Comparison of ENCODE assay signal across 8 mouse cellular contexts in the genomic region with DNA sequence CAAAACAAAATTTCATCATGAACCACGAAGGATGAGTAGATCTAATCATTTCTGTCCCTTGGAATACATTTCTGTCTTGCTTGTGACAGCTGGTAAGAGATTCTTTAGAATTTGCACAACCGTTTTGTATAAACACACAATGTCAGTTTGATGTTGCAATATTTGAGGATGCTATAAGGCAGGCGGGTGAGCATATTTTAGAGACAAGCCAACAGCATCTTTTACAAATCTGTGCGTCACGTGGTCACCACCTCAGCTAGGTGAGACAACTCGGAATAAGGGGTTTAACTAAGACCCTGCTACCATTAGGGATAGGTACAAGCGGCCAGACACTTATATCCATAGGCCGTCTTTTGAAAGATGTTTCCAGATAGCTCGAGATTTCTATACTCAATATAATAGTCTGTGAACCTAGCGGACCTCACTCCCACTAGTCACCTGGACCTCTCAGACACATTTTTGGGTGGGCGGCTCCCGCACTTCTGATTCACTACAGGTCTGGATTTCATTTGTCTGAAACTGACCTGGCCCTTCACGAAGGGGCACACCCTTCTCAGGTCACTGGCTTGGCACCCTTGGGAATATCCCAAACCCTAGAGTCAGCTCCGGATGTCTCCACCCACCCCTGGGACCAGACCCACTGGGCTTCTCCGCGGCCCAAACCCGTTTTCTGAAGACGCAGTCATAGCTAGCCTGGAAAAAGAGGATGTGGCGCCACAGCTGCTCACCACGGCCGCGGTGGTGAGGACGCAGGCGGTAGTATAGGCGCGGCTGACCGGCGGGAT. TPM values are rescaled to one million over a fixed set of nuclear protein-coding genes. Genes with fewer than 3 reads are reported as not detected.
DNase-seq lines count a peak whose midpoint lies in the region; ATAC-seq and TF ChIP-seq lines count a peak whose summit lies in the region.

No protein-coding gene starts in this region.

- peak; percentile 17; the same call in 1 of the 2 replicates for ATAC-seq in limb, embryonic 12.5 days (ENCODE audit: insufficient number of reproducible peaks, insufficient read depth, low FRiP score, low TSS enrichment, low read depth)
- peak; percentile 8; the same call in 1 of the 2 replicates for ATAC-seq in stomach, embryonic 16.5 days (ENCODE audit: insufficient read depth, low FRiP score)

- peak overlapping the region; percentile 91 for H3K9ac ChIP-seq in limb, embryonic 12.5 days (replicated peaks)
- H3K9ac ChIP-seq in stomach, embryonic 16.5 days (ENCODE audit: low read length): peak overlapping the region; percentile 98

- WGBS in spleen, adult 2 months: 6% methylated on average over 28 of the region's 28 CpGs
- WGBS in limb, embryonic 12.5 days: 6% methylated on average over 28 of the region's 28 CpGs
- 4% methylated on average over 28 of the region's 28 CpGs for WGBS in stomach, embryonic 16.5 days

- no peak for DNase-seq in gastrocnemius, adult 2 months
- no peak for DNase-seq in gastrocnemius, postnatal 4 days (ENCODE audit: low spot score in 2 of 2)
- DNase-seq in spleen, adult 2 months (ENCODE audit: low read depth in 1 of 2, low spot score in 2 of 2): no peak
- no peak for DNase-seq in spleen, postnatal 14 days (ENCODE audit: low spot score in 2 of 2)
- no peak for DNase-seq in layer of hippocampus, adult 8-10 months (ENCODE audit: low spot score in 2 of 2)
- DNase-seq in frontal cortex, postnatal 25 days (ENCODE audit: low spot score in 2 of 2): no peak

- intact Hi-C loops in gastrocnemius, adult 2 months (cut with DNase I): loop anchor here (1.0 kb wide), 1 partner anchor 36 kb away; no protein-coding TSS in a partner anchor

- H3K27ac ChIP-seq in gastrocnemius, adult 2 months: peak overlapping the region; percentile 96
- H3K27ac ChIP-seq in spleen, adult 2 months (ENCODE audit: insufficient read depth, low read length): peak overlapping the region; percentile 86
- H3K27ac ChIP-seq in limb, embryonic 12.5 days: peak overlapping the region; percentile 78; the same call in 1 of the 2 replicates
- peak overlapping the region; percentile 76 for H3K27ac ChIP-seq in stomach, embryonic 16.5 days (ENCODE audit: low read length)

- peak overlapping the region; percentile 68 for H3K4me2 ChIP-seq in limb, embryonic 12.5 days
- H3K4me2 ChIP-seq in stomach, embryonic 16.5 days (ENCODE audit: low read depth, low read length): peak overlapping the region; percentile 90

- peaks cover 7% of the 10 kb centered on the region for H3K4me1 ChIP-seq in spleen, adult 2 months (ENCODE audit: control insufficient read depth, insufficient read depth, insufficient read length)
- peaks cover 14% of the 10 kb centered on the region for H3K4me1 ChIP-seq in limb, embryonic 12.5 days (replicated peaks)
- H3K4me1 ChIP-seq in stomach, embryonic 16.5 days (ENCODE audit: control insufficient read depth, insufficient read depth, low read length): peaks cover 27% of the 10 kb centered on the region

- no peak; the same call in 1 of the 2 replicates for TF ChIP-seq POLR2A in spleen, adult 2 months (IDR thresholded peaks at IDR 0.05; ENCODE audit: low read depth, low read length)

- peaks cover 4% of the 10 kb centered on the region; the same call in 1 of the 2 replicates for H3K36me3 ChIP-seq in spleen, adult 2 months (ENCODE audit: control insufficient read depth, insufficient read depth, low read length)
- H3K36me3 ChIP-seq in limb, embryonic 12.5 days: peaks cover 36% of the 10 kb centered on the region
- no peaks in the 10 kb centered on the region for H3K36me3 ChIP-seq in stomach, embryonic 16.5 days (ENCODE audit: control insufficient read depth, insufficient read depth, low read length)

- H3K4me3 ChIP-seq in gastrocnemius, adult 2 months: peak overlapping the region; percentile 76
- H3K4me3 ChIP-seq in spleen, adult 2 months (ENCODE audit: extremely low read depth, insufficient read depth, insufficient read length): peak overlapping the region; percentile 89
- H3K4me3 ChIP-seq in limb, embryonic 12.5 days (replicated peaks): peak overlapping the region; percentile 91
- H3K4me3 ChIP-seq in stomach, embryonic 16.5 days (replicated peaks; ENCODE audit: low read length): peak overlapping the region; percentile 98

- H3K27me3 ChIP-seq in spleen, adult 2 months (ENCODE audit: control insufficient read depth, insufficient read depth, low read length): no peaks in the 10 kb centered on the region
- H3K27me3 ChIP-seq in limb, embryonic 12.5 days: no peaks in the 10 kb centered on the region
- no peaks in the 10 kb centered on the region for H3K27me3 ChIP-seq in stomach, embryonic 16.5 days (ENCODE audit: control insufficient read depth, insufficient read depth, low read length)

- H3K9me3 ChIP-seq in limb, embryonic 12.5 days: no peaks in the 10 kb centered on the region
- H3K9me3 ChIP-seq in stomach, embryonic 16.5 days (replicated peaks; ENCODE audit: control insufficient read depth, low read length): no peaks in the 10 kb centered on the region

- no peak for TF ChIP-seq CTCF in gastrocnemius, adult 2 months (IDR thresholded peaks at IDR 0.05)
- TF ChIP-seq CTCF in spleen, adult 2 months (IDR thresholded peaks at IDR 0.05; ENCODE audit: extremely low read depth, insufficient read depth, insufficient read length, insufficient replicate concordance): no peak

RNA-seq across cellular contexts. Expression of a gene that starts 0.8 kb away (rescaled TPM):
- 1 to 10 TPM; 3.1 to 5.0 TPM for total RNA-seq in gastrocnemius, adult 2 months (2021)
- 10 to 100 TPM in 1 of 2 experiments, 1 to 10 TPM in 1; 9.7 to 13.0 TPM for total RNA-seq in gastrocnemius, postnatal 4 days (2021)
- polyA plus RNA-seq in spleen, adult 2 months (2012; rRNA removed): 2.6 and 2.9 TPM in 2 replicates
- polyA plus RNA-seq in limb, embryonic 12.5 days (2016; fragmentation: Nextera tagmentation; extraction: Ambion mirVana): 54.0 and 56.8 TPM in 2 replicates
- polyA plus RNA-seq in stomach, embryonic 16.5 days (2015; fragmentation: Nextera tagmentation; extraction: Ambion mirVana): 38.2 and 41.9 TPM in 2 replicates
- total RNA-seq in layer of hippocampus, adult 8-10 months (2022): 10 to 100 TPM; 15.6 to 22.4 (median 18.4) TPM

RNA-seq across cellular contexts. Expression of a gene that starts 1.0 kb away (rescaled TPM):
- 10 to 100 TPM; 14.8 TPM for total RNA-seq in gastrocnemius, adult 2 months (2021)
- total RNA-seq in gastrocnemius, postnatal 4 days (2021): 10 to 100 TPM; 20.2 to 20.7 TPM
- polyA plus RNA-seq in spleen, adult 2 months (2012; rRNA removed): 4.2 and 5.2 TPM in 2 replicates
- 37.2 and 38.3 TPM in 2 replicates for polyA plus RNA-seq in limb, embryonic 12.5 days (2016; fragmentation: Nextera tagmentation; extraction: Ambion mirVana)
- polyA plus RNA-seq in stomach, embryonic 16.5 days (2015; fragmentation: Nextera tagmentation; extraction: Ambion mirVana): 51.2 and 63.1 TPM in 2 replicates
- total RNA-seq in layer of hippocampus, adult 8-10 months (2022): 10 to 100 TPM; 24.6 to 28.8 (median 26.3) TPM

RNA-seq across cellular contexts. Expression of a gene that starts 14.4 kb away (rescaled TPM):
- total RNA-seq in gastrocnemius, adult 2 months (2021): 10 to 100 TPM in 1 of 2 experiments, 1 to 10 TPM in 1; 8.4 to 10.3 TPM
- total RNA-seq in gastrocnemius, postnatal 4 days (2021): 10 to 100 TPM; 13.9 to 19.5 TPM
- 20.3 and 24.6 TPM in 2 replicates for polyA plus RNA-seq in spleen, adult 2 months (2012; rRNA removed)
- polyA plus RNA-seq in limb, embryonic 12.5 days (2016; fragmentation: Nextera tagmentation; extraction: Ambion mirVana): 28.2 and 29.4 TPM in 2 replicates
- polyA plus RNA-seq in stomach, embryonic 16.5 days (2015; fragmentation: Nextera tagmentation; extraction: Ambion mirVana): 16.4 and 16.5 TPM in 2 replicates
- total RNA-seq in layer of hippocampus, adult 8-10 months (2022): 10 to 100 TPM; 53.0 to 65.5 (median 58.5) TPM

RNA-seq across cellular contexts. Expression of a gene that starts 14.7 kb away (rescaled TPM):
- under 1 TPM in 1 of 2 experiments, not detected in 1; 0.36 TPM for total RNA-seq in gastrocnemius, adult 2 months (2021)
- 10 to 100 TPM; 19.5 to 21.8 TPM for total RNA-seq in gastrocnemius, postnatal 4 days (2021)
- polyA plus RNA-seq in spleen, adult 2 months (2012; rRNA removed): 0.26 and 0.40 TPM in 2 replicates
- polyA plus RNA-seq in limb, embryonic 12.5 days (2016; fragmentation: Nextera tagmentation; extraction: Ambion mirVana): 250 and 257 TPM in 2 replicates
- 62.5 and 63.1 TPM in 2 replicates for polyA plus RNA-seq in stomach, embryonic 16.5 days (2015; fragmentation: Nextera tagmentation; extraction: Ambion mirVana)
- 100 to 1,000 TPM; 206 to 237 (median 226) TPM for total RNA-seq in layer of hippocampus, adult 8-10 months (2022)

RNA-seq across cellular contexts. Expression of a gene that starts 35.8 kb away (rescaled TPM):
- 100 to 1,000 TPM; 102 to 146 TPM for total RNA-seq in gastrocnemius, adult 2 months (2021)
- 100 to 1,000 TPM; 163 to 164 TPM for total RNA-seq in gastrocnemius, postnatal 4 days (2021)
- 71.3 and 160 TPM in 2 replicates for polyA plus RNA-seq in spleen, adult 2 months (2012; rRNA removed)
- 259 and 269 TPM in 2 replicates for polyA plus RNA-seq in limb, embryonic 12.5 days (2016; fragmentation: Nextera tagmentation; extraction: Ambion mirVana)
- 211 and 239 TPM in 2 replicates for polyA plus RNA-seq in stomach, embryonic 16.5 days (2015; fragmentation: Nextera tagmentation; extraction: Ambion mirVana)
- total RNA-seq in layer of hippocampus, adult 8-10 months (2022): 100 to 1,000 TPM; 103 to 108 (median 106) TPM
